Mouse (Mus musculus): ENCODE data around the gene Klf7. TPM values are rescaled to one million over a fixed set of nuclear protein-coding genes. Genes with fewer than 3 reads are reported as not detected.

Gene Klf7
- 17.8 and 17.9 TPM in 2 replicates for polyA plus RNA-seq (2015; fragmentation: Nextera tagmentation; extraction: Ambion mirVana)

- ATAC-seq (ENCODE audit: extremely low read depth, insufficient number of reproducible peaks, low FRiP score, low TSS enrichment): peak; percentile 96
- Histone ChIP-seq H3K9me3 (no peaks in the 10 kb centered on the region), H3K27ac (replicated peaks) (peak within 1 kb of the TSS; percentile 100), H3K9ac (peak within 1 kb of the TSS; percentile 100), H3K4me2 (peak within 1 kb of the TSS; percentile 75), H3K4me3 (peak within 1 kb of the TSS; percentile 84), H3K4me1 (peaks cover 31% of the 10 kb centered on the region), H3K36me3 (no peaks in the 10 kb centered on the region), H3K27me3 (replicated peaks) (no peaks in the 10 kb centered on the region)
- WGBS: under 1% methylated on average over 79 of the region's 82 CpGs
Observed at GRCm38 (mm10) chr1:64121559-64122465, at the start of gene Klf7. Gene Klf7, minus strand, starts transcription at chr1:64122282.

GRCm38 (mm10) chr1:64164526-64165062, 42.5 kb upstream of the Klf7 start:
- Histone ChIP-seq H3K27ac (replicated peaks) (no peak overlapping the region), H3K4me1 (no peaks in the 10 kb centered on the region), H3K27me3 (replicated peaks) (no peaks in the 10 kb centered on the region), H3K9ac (no peak overlapping the region), H3K4me2 (no peak overlapping the region), H3K9me3 (no peaks in the 10 kb centered on the region), H3K4me3 (no peak overlapping the region), H3K36me3 (no peaks in the 10 kb centered on the region)
- ATAC-seq (ENCODE audit: extremely low read depth, insufficient number of reproducible peaks, low FRiP score, low TSS enrichment): no peak
- 65% methylated on average over 5 of the region's 5 CpGs for WGBS

DNA sequence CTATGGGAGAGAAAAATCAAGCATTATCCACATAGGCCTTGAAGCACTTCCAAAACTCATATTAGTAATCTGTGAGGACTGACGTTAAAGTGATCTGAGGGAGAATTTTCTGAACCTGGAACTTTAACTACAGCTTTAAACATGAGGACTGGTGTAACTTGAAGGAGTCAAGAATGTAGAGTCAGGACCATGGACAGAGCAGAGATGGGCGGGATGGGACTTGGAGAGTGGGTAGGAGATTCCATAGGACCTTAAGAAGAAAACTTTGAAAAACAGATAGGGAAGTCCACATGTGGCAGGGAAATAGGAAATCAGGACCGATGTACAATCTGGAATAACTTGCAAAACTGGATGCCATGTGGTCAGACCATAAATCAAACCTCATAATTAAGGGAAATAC, 36.7 kb upstream of the Klf7 start:
- Histone ChIP-seq H3K36me3 (no peaks in the 10 kb centered on the region), H3K27me3 (replicated peaks) (no peaks in the 10 kb centered on the region), H3K4me3 (no peak overlapping the region), H3K4me2 (no peak overlapping the region), H3K9ac (no peak overlapping the region), H3K4me1 (no peaks in the 10 kb centered on the region), H3K27ac (replicated peaks) (no peak overlapping the region), H3K9me3 (no peaks in the 10 kb centered on the region)
- WGBS: 39% methylated on average over 3 of the region's 3 CpGs
- no peak for ATAC-seq (ENCODE audit: extremely low read depth, insufficient number of reproducible peaks, low FRiP score, low TSS enrichment)

DNA sequence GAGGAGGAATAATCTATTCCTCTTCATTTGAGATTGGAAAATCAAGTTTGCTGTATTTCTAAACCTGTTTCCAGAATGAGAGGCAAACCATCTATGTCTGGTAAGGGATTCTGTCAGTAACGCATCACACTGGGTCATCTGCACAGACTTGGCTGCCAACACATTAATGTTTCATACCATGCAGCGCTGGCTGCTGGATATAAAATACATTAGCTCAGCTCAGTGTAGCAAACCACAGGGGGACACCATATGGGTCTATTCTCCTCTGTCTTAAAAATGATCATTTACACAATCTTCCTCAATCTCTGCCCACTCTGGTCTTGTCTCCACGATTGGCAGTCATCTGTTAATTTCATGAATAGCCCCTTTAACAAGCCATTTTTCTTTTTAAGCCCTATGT, 27.1 kb upstream of the Klf7 start:
- Histone ChIP-seq H3K9me3 (no peaks in the 10 kb centered on the region), H3K36me3 (no peaks in the 10 kb centered on the region), H3K27ac (replicated peaks) (no peak overlapping the region), H3K4me1 (no peaks in the 10 kb centered on the region), H3K4me3 (no peak overlapping the region), H3K4me2 (no peak overlapping the region), H3K27me3 (replicated peaks) (no peaks in the 10 kb centered on the region), H3K9ac (no peak overlapping the region)
- 82% methylated on average over 3 of the region's 3 CpGs for WGBS
- no peak for ATAC-seq (ENCODE audit: extremely low read depth, insufficient number of reproducible peaks, low FRiP score, low TSS enrichment)

GRCm38 (mm10) chr1:64142691-64143445, 20.8 kb upstream of the Klf7 start:
- Histone ChIP-seq H3K27me3 (replicated peaks) (no peaks in the 10 kb centered on the region), H3K27ac (replicated peaks) (no peak overlapping the region), H3K4me3 (no peak overlapping the region), H3K36me3 (no peaks in the 10 kb centered on the region), H3K4me2 (no peak overlapping the region), H3K9ac (no peak overlapping the region), H3K9me3 (no peaks in the 10 kb centered on the region), H3K4me1 (peaks cover 6% of the 10 kb centered on the region; the same call in 1 of the 2 replicates)
- ATAC-seq (ENCODE audit: extremely low read depth, insufficient number of reproducible peaks, low FRiP score, low TSS enrichment): no peak
- 56% methylated on average over 6 of the region's 6 CpGs for WGBS

DNA sequence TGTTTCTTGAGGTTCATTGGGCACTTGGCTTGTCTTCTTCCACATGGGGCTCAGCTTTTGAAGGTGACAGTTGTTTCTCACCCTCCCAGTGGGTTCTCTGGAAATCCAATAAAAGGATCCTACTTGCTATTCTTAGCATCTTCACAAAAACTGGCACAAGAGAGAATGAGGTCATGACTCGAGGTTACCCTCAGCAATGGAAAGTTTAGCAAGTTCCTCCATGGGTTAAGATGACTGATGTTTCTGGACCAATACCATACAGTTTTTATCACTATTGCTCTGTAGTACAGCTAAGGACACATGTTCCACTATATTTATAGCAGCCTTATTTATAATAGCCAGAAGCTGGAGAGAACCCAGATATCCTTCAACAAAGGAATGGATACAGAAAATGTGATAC, 12.4 kb upstream of the Klf7 start:
- Histone ChIP-seq H3K36me3 (no peaks in the 10 kb centered on the region), H3K27me3 (replicated peaks) (no peaks in the 10 kb centered on the region), H3K4me3 (no peak overlapping the region), H3K9ac (no peak overlapping the region), H3K27ac (replicated peaks) (no peak overlapping the region), H3K9me3 (no peaks in the 10 kb centered on the region), H3K4me2 (no peak overlapping the region), H3K4me1 (no peaks in the 10 kb centered on the region)
- no peak for ATAC-seq (ENCODE audit: extremely low read depth, insufficient number of reproducible peaks, low FRiP score, low TSS enrichment)
- WGBS: 57% methylated on average over 1 of the region's 1 CpGs

DNA sequence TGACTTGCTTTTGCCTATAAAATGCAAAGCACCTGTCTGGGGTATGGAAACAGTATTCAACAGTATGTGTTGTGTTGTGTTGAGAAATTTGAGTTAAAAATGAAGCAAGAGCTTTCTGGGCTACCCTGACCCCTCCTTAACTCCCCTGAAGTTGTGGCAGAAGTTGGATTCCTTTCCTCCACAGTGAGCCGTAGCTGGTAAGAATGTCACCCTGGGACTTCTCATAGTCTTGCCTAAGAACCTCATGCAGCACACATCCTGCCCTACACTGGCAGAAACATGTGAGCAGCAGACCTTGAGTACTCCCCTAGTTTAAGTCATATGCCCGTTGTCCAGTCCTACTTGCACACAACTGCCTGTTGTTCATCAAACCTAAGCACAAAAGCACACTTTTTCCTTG, 4.7 kb upstream of the Klf7 start:
- Histone ChIP-seq H3K4me2 (no peak overlapping the region), H3K9ac (no peak overlapping the region), H3K9me3 (no peaks in the 10 kb centered on the region), H3K27ac (replicated peaks) (no peak overlapping the region), H3K36me3 (no peaks in the 10 kb centered on the region), H3K27me3 (replicated peaks) (no peaks in the 10 kb centered on the region), H3K4me1 (peaks cover 6% of the 10 kb centered on the region; the same call in 1 of the 2 replicates), H3K4me3 (no peak overlapping the region)
- 69% methylated on average over 2 of the region's 2 CpGs for WGBS
- ATAC-seq (ENCODE audit: extremely low read depth, insufficient number of reproducible peaks, low FRiP score, low TSS enrichment): no peak

- no peaks in the 10 kb centered on the region for H3K36me3 ChIP-seq
- H3K27me3 ChIP-seq (replicated peaks): no peaks in the 10 kb centered on the region
- H3K27ac ChIP-seq (replicated peaks): peak overlapping the region; percentile 100
- peak overlapping the region; percentile 100 for H3K9ac ChIP-seq
- 21% methylated on average over 9 of the region's 9 CpGs for WGBS
- H3K4me1 ChIP-seq: peaks cover 25% of the 10 kb centered on the region
- no peak for ATAC-seq (ENCODE audit: extremely low read depth, insufficient number of reproducible peaks, low FRiP score, low TSS enrichment)
- no peaks in the 10 kb centered on the region for H3K9me3 ChIP-seq
- peak overlapping the region; percentile 84 for H3K4me3 ChIP-seq
- peak overlapping the region; percentile 75 for H3K4me2 ChIP-seq
Observed at GRCm38 (mm10) chr1:64122466-64122830, 366 bp upstream of the Klf7 start.

DNA sequence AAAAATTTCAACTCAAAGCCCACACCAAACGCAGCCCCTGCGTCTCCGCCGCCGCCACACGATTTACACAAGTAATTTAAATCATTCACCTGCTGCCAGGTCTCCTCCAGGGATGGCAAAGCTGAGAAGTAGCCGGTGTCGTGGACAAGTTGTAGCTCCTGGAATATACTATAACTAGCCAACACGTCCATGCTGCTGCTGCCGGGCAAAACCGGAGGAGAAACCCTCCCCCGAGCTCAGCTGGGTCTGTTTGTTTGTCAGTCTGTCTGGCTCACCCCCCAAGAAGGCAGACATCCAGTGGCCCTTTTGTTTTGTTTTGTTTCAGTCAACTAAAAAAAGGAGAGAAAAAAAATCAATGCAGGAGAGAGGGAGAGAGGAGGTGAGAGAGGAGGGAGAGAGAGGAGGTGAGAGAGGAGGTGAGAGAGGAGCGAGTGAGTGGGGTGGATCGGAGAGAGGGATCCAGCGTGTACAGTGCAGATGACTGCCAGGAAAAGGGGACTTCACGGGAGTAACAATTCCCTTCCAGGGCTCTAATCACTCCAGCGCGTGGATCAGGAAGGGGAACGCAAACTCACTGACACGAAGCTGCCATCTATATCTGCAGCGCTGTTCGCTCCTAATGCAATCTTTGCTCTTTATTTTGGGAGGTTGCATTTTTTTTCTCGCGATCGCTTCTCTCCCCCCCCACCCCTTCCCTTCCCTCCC, 1.1 kb downstream of the Klf7 start:
- H3K4me3 ChIP-seq: peak overlapping the region; percentile 84
- H3K27ac ChIP-seq (replicated peaks): peak overlapping the region; percentile 100
- ATAC-seq (ENCODE audit: extremely low read depth, insufficient number of reproducible peaks, low FRiP score, low TSS enrichment): 0 out of 2 replicates have a peak, but pooled peaks have one; percentile 28
- H3K9me3 ChIP-seq: no peaks in the 10 kb centered on the region
- H3K27me3 ChIP-seq (replicated peaks): no peaks in the 10 kb centered on the region
- no peaks in the 10 kb centered on the region for H3K36me3 ChIP-seq
- peaks cover 39% of the 10 kb centered on the region for H3K4me1 ChIP-seq
- WGBS: under 1% methylated on average over 25 of the region's 25 CpGs
- H3K4me2 ChIP-seq: peak overlapping the region; percentile 75
- peak overlapping the region; percentile 94 for H3K9ac ChIP-seq

GRCm38 (mm10) chr1:64120421-64120810, 1.7 kb downstream of the Klf7 start:
- peak overlapping the region; percentile 94 for H3K9ac ChIP-seq
- no peaks in the 10 kb centered on the region for H3K27me3 ChIP-seq (replicated peaks)
- peak overlapping the region; percentile 84 for H3K4me3 ChIP-seq
- H3K4me2 ChIP-seq: peak overlapping the region; percentile 75
- no peak for ATAC-seq (ENCODE audit: extremely low read depth, insufficient number of reproducible peaks, low FRiP score, low TSS enrichment)
- H3K4me1 ChIP-seq: peaks cover 44% of the 10 kb centered on the region
- no peaks in the 10 kb centered on the region for H3K9me3 ChIP-seq
- no peaks in the 10 kb centered on the region for H3K36me3 ChIP-seq
- 0% methylated on average over 13 of the region's 13 CpGs for WGBS
- H3K27ac ChIP-seq (replicated peaks): peak overlapping the region; percentile 100

GRCm38 (mm10) chr1:64119851-64120250, 2.2 kb downstream of the Klf7 start:
- peak overlapping the region; percentile 94 for H3K9ac ChIP-seq
- 0% methylated on average over 8 of the region's 8 CpGs for WGBS
- no peaks in the 10 kb centered on the region for H3K9me3 ChIP-seq
- H3K4me1 ChIP-seq: peaks cover 50% of the 10 kb centered on the region
- H3K36me3 ChIP-seq: no peaks in the 10 kb centered on the region
- H3K4me3 ChIP-seq: peak overlapping the region; percentile 84
- peak overlapping the region; percentile 75 for H3K4me2 ChIP-seq
- peak overlapping the region; percentile 100 for H3K27ac ChIP-seq (replicated peaks)
- no peak for ATAC-seq (ENCODE audit: extremely low read depth, insufficient number of reproducible peaks, low FRiP score, low TSS enrichment)
- H3K27me3 ChIP-seq (replicated peaks): no peaks in the 10 kb centered on the region
